Mouse (Mus musculus): ENCODE measurements around the gene Gjb2. TPM values are rescaled to one million over a fixed set of nuclear protein-coding genes. Genes with fewer than 3 reads are reported as not detected.

Gene Gjb2
- total and polyA plus RNA-seq, 2 experiments from 2014 or later: 11.3 to 14.4 TPM

DNA sequence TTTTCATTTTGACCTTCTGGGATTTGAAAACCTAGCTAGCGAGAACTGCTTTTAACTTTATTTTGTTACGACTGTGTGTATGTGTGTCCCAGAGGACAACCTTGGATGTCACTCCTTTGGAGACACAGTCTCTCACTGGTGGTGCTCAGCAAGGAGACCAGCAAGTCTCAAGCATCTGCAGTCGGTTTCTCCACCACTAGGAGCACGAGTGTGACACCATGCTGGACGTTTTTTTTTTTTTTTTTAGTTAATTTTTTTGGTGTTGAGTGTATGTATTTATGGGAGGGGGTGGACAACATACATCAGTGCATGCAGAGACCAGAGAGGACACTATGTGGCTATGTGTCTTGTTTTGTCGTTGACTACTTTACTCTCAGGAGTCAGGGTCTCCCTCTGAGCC is 51.8 kb downstream of the Gjb2 start:
- Histone ChIP-seq H3K9me3 (ENCODE audit: low read length) (no peaks in the 10 kb centered on the region), H3K27ac (ENCODE audit: low read depth, low read length) (no peak overlapping the region), H3K36me3 (ENCODE audit: insufficient read depth) (no peaks in the 10 kb centered on the region), H3K4me2 (ENCODE audit: low read depth) (no peak overlapping the region), H3K9ac (no peak overlapping the region), H3K27me3 (ENCODE audit: insufficient read depth, low read length) (peaks cover 23% of the 10 kb centered on the region), H3K4me3 (ENCODE audit: low read depth, low read length) (no peak overlapping the region), H3K4me1 (ENCODE audit: insufficient read depth) (0 out of 2 replicates have a peak, but pooled peaks cover under 1% of the 10 kb centered on the region)
- DNase-seq: no peak
- ATAC-seq: no peak
- 69% methylated on average over 6 of the region's 6 CpGs for WGBS
- TF ChIP-seq CTCF (IDR thresholded peaks at IDR 0.05; ENCODE audit: low read depth): no peak

Other genes with a start within 250 kb of the Gjb2 start
- gene Zmym2, start 218.0 kb downstream of the Gjb2 start, total RNA-seq (2014; rRNA removed): 55.5 and 79.9 TPM in 2 replicates
- 24.2 and 29.9 TPM in 2 replicates for gene Zmym2, start 218.0 kb downstream of the Gjb2 start, polyA plus RNA-seq (2015; fragmentation: Nextera tagmentation; extraction: Ambion mirVana)
- gene Gja3, start 46.6 kb downstream of the Gjb2 start, total RNA-seq (2014; rRNA removed): 0.38 and 8.3 TPM in 2 replicates
- 0.48 and 0.59 TPM in 2 replicates for gene Gja3, start 46.6 kb downstream of the Gjb2 start, polyA plus RNA-seq (2015; fragmentation: Nextera tagmentation; extraction: Ambion mirVana)
- gene Gm4491, start 11.2 kb upstream of the Gjb2 start, total RNA-seq (2014; rRNA removed): 0.24 TPM in 1 of 2 replicates, not detected in the other
- not detected in 2 replicates for gene Gm4491, start 11.2 kb upstream of the Gjb2 start, polyA plus RNA-seq (2015; fragmentation: Nextera tagmentation; extraction: Ambion mirVana)
- 13.8 and 18.3 TPM in 2 replicates for gene Gjb6, start 28.9 kb upstream of the Gjb2 start, total RNA-seq (2014; rRNA removed)
- gene Gjb6, start 28.9 kb upstream of the Gjb2 start, polyA plus RNA-seq (2015; fragmentation: Nextera tagmentation; extraction: Ambion mirVana): 18.1 and 18.7 TPM in 2 replicates